Mouse (Mus musculus): ENCODE measurements at regions not wholly inside any gene's neighbourhood (a gene's known extent, or its start where the extent isn't known, plus 50 kb on each side); places are given as distances from the start of the nearest gene placed in this dataset.
"Not testable (repeated sequence)": the region's sequence is repeated elsewhere in the genome, so short reads cannot be mapped to it uniquely, and the experiment has no call there.

DNA sequence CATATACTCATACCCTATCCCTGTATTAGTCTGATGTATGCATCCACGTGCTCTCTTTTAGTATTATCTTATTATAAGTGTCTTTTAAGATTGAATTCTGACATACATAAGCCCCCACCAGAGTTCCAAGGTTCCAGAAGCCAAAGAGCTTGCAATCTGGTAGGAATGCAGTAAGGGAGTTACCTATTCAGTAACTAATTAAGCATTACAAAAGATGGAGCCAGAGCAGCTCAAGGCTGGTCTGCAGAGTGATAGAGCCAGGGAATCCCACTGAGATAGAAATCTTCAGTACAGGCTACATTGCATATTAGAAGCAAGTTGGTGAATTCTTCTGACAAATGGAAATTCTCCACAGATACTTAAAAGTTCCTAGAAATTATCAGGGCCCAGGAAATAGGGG lies 790.7 kb downstream of the Prdm13 start:
- ATAC-seq (ENCODE audit: low read depth); H3K36me3 ChIP-seq; H3K4me1 ChIP-seq (replicated peaks); H3K9me3 ChIP-seq; H3K4me3 ChIP-seq; H3K4me2 ChIP-seq; H3K27me3 ChIP-seq; H3K27ac ChIP-seq (replicated peaks); H3K9ac ChIP-seq: not testable (repeated sequence)
- WGBS = 34% methylated on average over 1 of the region's 1 CpGs

GRCm38 (mm10) chr4:20893872-20894271 lies 791.9 kb downstream of the Prdm13 start:
- Histone ChIP-seq H3K4me3 (no peak overlapping the region), H3K9ac (no peak overlapping the region), H3K9me3 (no peaks in the 10 kb centered on the region), H3K27me3 (no peaks in the 10 kb centered on the region), H3K36me3 (no peaks in the 10 kb centered on the region), H3K4me2 (no peak overlapping the region), H3K4me1 (replicated peaks) (no peaks in the 10 kb centered on the region), H3K27ac (replicated peaks) (no peak overlapping the region)
- ATAC-seq (ENCODE audit: low read depth) = no peak
- 73% methylated on average over 1 of the region's 1 CpGs for WGBS

GRCm38 (mm10) chr4:20860696-20861428 lies 824.9 kb downstream of the Prdm13 start:
- H3K4me3 ChIP-seq = no peak overlapping the region
- WGBS = 91% methylated on average over 15 of the region's 15 CpGs
- no peaks in the 10 kb centered on the region for H3K36me3 ChIP-seq
- no peak for ATAC-seq (ENCODE audit: low read depth)
- no peak overlapping the region for H3K27ac ChIP-seq (replicated peaks)
- H3K27me3 ChIP-seq = no peaks in the 10 kb centered on the region
- no peaks in the 10 kb centered on the region for H3K9me3 ChIP-seq
- H3K9ac ChIP-seq = no peak overlapping the region
- H3K4me1 ChIP-seq (replicated peaks) = no peaks in the 10 kb centered on the region
- no peak overlapping the region for H3K4me2 ChIP-seq

DNA sequence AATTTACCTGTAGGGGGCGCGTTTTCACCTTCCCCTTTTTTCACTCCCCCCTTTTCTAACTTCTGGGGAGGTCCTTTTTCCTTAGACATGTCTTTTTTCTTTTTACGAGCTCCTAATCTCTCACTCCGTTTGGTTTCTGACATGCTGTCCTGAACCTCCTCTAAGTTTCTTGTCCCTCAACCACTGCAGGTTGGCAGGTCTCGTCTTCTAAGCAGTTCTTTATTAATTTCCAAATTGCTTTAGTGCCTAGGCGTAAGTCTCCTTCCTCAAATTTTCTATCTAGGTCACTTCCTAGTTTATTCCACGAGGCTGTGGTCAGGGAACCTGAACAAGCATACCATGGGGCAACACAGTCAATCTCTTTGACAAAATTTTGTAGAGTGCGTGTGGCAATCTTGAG lies 825.7 kb downstream of the Prdm13 start:
- WGBS = 84% methylated on average over 8 of the region's 8 CpGs
- H3K4me1 ChIP-seq (replicated peaks); ATAC-seq (ENCODE audit: low read depth): not testable (repeated sequence)

DNA sequence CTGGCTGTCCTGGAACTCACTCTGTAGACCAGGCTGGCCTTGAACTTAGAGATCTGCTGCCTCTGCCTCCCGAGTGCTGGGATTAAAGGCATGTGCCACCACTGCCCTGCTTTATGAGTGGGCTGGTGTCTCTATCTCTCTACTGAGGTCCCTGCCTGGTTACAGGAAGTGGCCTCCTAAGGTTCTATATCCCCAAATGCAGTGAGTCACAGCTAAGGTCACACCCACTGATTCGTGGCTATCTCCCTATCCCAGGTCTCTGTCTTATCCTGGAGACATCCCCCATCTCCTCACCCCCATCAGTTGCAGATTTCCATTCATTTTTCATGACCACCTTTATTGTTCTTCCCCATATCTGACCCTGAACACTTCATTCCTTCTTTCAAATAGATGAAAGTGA lies 837.3 kb downstream of the Prdm13 start:
- Histone ChIP-seq H3K9me3 (no peaks in the 10 kb centered on the region), H3K4me3 (no peak overlapping the region), H3K4me2 (no peak overlapping the region), H3K36me3 (no peaks in the 10 kb centered on the region), H3K27me3 (no peaks in the 10 kb centered on the region), H3K4me1 (replicated peaks) (no peaks in the 10 kb centered on the region), H3K9ac (no peak overlapping the region), H3K27ac (replicated peaks) (no peak overlapping the region)
- 88% methylated on average over 2 of the region's 2 CpGs for WGBS
- no peak for ATAC-seq (ENCODE audit: low read depth)

More for the DNA sequence above, 825.7 kb downstream of the Prdm13 start:
- H3K27ac ChIP-seq (replicated peaks); H3K9me3 ChIP-seq; H3K27me3 ChIP-seq; H3K4me2 ChIP-seq; H3K36me3 ChIP-seq; H3K9ac ChIP-seq; H3K4me3 ChIP-seq: not testable (repeated sequence)

GRCm38 (mm10) chr4:20844570-20844969 lies 841.2 kb downstream of the Prdm13 start:
- Histone ChIP-seq H3K4me3 (no peak overlapping the region), H3K4me1 (replicated peaks) (no peaks in the 10 kb centered on the region), H3K36me3 (no peaks in the 10 kb centered on the region), H3K9me3 (no peaks in the 10 kb centered on the region), H3K4me2 (no peak overlapping the region), H3K27me3 (no peaks in the 10 kb centered on the region), H3K9ac (no peak overlapping the region), H3K27ac (replicated peaks) (no peak overlapping the region)
- peak; percentile 67; the same call in 1 of the 2 replicates for ATAC-seq (ENCODE audit: low read depth)
- 65% methylated on average over 3 of the region's 3 CpGs for WGBS
